Mouse (Mus musculus) embryonic fibroblast, embryonic 13.5 days (primary cell): ENCODE data around the gene Stat1.

Source experiments
- CTCF ChIP-seq: IDR thresholded peaks from 2 replicates; pipeline ENCODE4 v1.5.1; 2011; ENCODE audit warnings: mild to moderate bottlenecking, control low read depth, low read length, moderate library complexity, borderline replicate concordance; ENCODE audit not compliant: insufficient read depth
- POLR2A ChIP-seq: IDR thresholded peaks from 2 replicates; pipeline ENCODE4 v1.6.1; 2011; ENCODE audit warnings: low read depth, mild to moderate bottlenecking, control low read depth, low read length, moderate library complexity

DNA sequence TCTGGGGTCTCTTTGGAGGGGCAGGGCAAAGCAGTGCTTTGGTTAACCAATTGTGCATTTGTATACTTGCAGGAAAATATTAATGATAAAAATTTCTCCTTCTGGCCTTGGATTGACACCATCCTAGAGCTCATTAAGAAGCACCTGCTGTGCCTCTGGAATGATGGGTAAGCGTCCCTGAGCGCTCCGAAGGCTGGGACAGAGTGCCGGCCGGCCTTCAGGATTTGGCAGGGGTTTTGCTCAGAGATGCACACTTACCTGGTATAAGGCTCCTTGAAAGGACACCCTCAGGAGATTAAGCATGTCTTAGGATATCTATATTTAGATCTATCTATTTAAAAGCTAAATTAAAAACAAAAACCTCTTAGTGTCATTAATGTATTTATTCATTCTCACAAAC lies 31.9 kb downstream of the Stat1 start:
- TF ChIP-seq CTCF, result no peak
- no peak for TF ChIP-seq POLR2A
